Mouse (Mus musculus) forebrain, embryonic 16.5 days (tissue): ENCODE results near the gene Usp8. TPM values are rescaled to one million over a fixed set of nuclear protein-coding genes. Genes with fewer than 3 reads are reported as not detected.
A peak's percentile ranks its signal among the peaks of the same experiment; 100 is the strongest.

Source experiments
- ATAC-seq: fragments of 200-750 bp; cut with Nextera tagmentation; 2 replicates; pipeline ENCODE4 v1.8.0; 2017; ENCODE audit warnings: mild to moderate bottlenecking, moderate library complexity
- H3K27ac ChIP-seq: fragments of 300-500 bp; sonication (generic); 2 replicates; pipeline ENCODE4 v1.5.1; 2014; ENCODE audit warnings: low read length, control low read depth
- H3K27me3 ChIP-seq: fragments of 300-500 bp; sonication (generic); replicated peaks from 2 replicates; pipeline ENCODE4 v1.6.1; 2014; ENCODE audit warnings: low read length; ENCODE audit not compliant: control insufficient read depth, insufficient read depth
- H3K36me3 ChIP-seq: fragments of 300-500 bp; sonication (generic); 2 replicates; pipeline ENCODE4 v1.6.1; 2014; ENCODE audit not compliant: control insufficient read depth, insufficient read depth
- H3K4me1 ChIP-seq: fragments of 300-500 bp; sonication (generic); replicated peaks from 2 replicates; pipeline ENCODE4 v1.6.1; 2014; ENCODE audit warnings: low read length; ENCODE audit not compliant: control insufficient read depth, insufficient read depth
- H3K4me2 ChIP-seq: fragments of 300-500 bp; sonication (generic); 2 replicates; pipeline ENCODE4 v1.6.1; 2014; ENCODE audit warnings: mild to moderate bottlenecking, low read length, control low read depth
- H3K4me3 ChIP-seq: fragments of 300-500 bp; sonication (generic); replicated peaks from 2 replicates; pipeline ENCODE4 v1.5.1; 2014; ENCODE audit warnings: mild to moderate bottlenecking, low read length, control low read depth
- H3K9ac ChIP-seq: fragments of 300-500 bp; sonication (generic); replicated peaks from 2 replicates; pipeline ENCODE4 v1.6.1; 2014; ENCODE audit warnings: low read depth, low read length, control low read depth
- H3K9me3 ChIP-seq: fragments of 300-500 bp; sonication (generic); 2 replicates; pipeline ENCODE4 v1.6.1; 2016; ENCODE audit warnings: low read length; ENCODE audit not compliant: control insufficient read depth
- WGBS: fragments of 180-500 bp; shearing (Covaris S2); extraction: QIAGEN DNeasy Blood & Tissue Kit; methylation state at CpG from one replicate; pipeline ENCODE4 v1.1.7; 2014; 5-methylcytosine and 5-hydroxymethylcytosine counted together
- polyA plus RNA-seq: library from polyadenylated mRNA; unstranded; fragments of >200 nt; fragmentation: Nextera tagmentation; extraction: Ambion mirVana; gene quantifications from 2 replicates; pipeline ENCODE4 v1.2.1, GENCODE M21; 2015

The Usp8 gene
- polyA plus RNA-seq, 1 experiment from 2014 or later = 28.8 TPM

DNA sequence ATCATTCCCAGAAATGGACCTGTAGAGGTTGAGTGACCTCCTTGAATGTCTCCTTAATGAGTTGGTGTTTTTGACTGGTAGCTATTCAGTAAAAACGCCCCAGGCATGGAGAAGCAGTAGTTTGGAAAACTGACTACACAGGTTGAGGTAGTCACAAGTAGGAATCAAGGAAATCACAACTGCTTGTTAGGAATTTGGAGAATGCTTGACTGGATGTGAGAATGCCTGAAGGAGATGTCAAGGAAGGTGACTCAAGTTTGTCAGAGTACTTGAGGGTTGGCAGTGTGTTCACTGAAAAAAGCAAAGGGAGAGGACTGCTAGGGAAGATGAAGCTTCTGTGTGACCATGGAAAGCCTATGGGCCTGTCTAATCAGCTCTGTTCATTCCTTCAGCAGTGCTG is 29.8 kb upstream of the Usp8 start:
- Histone ChIP-seq H3K27me3 (no peaks in the 10 kb centered on the region), H3K9ac (no peak overlapping the region), H3K9me3 (no peaks in the 10 kb centered on the region), H3K4me3 (no peak overlapping the region), H3K4me2 (no peak overlapping the region), H3K36me3 (peaks cover 4% of the 10 kb centered on the region; the same call in 1 of the 2 replicates), H3K27ac (no peak overlapping the region), H3K4me1 (peaks cover 27% of the 10 kb centered on the region)
- WGBS = 97% methylated on average over 1 of the region's 1 CpGs
- ATAC-seq = no peak

DNA sequence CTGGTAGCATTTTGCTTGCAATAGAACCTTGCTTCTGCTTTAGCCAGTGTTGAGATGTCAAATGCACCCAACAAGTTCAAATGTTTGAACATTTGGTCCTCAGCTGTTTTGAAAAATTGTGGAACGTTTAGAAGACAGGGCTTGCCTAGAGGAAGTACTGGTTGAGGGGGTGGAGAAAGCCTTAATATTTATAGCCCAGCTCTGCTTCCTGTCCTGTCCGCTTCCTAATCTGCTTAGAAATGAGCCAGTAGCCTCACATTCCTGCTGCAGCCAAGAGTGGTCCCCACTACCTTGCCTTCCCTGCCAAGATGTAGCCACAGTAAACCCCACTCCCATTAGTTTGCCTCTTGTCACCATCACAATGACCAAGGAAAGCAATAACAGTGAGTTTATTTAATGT is 24.8 kb upstream of the Usp8 start:
- 96% methylated on average over 2 of the region's 2 CpGs for WGBS
- no peak overlapping the region for H3K4me2 ChIP-seq
- H3K27ac ChIP-seq = no peak overlapping the region
- H3K27me3 ChIP-seq = no peaks in the 10 kb centered on the region
- H3K4me3 ChIP-seq = no peak overlapping the region
- no peak overlapping the region for H3K9ac ChIP-seq
- peaks cover 2% of the 10 kb centered on the region for H3K4me1 ChIP-seq
- no peak for ATAC-seq
- H3K9me3 ChIP-seq = no peaks in the 10 kb centered on the region
- peaks cover 6% of the 10 kb centered on the region; the same call in 1 of the 2 replicates for H3K36me3 ChIP-seq

DNA sequence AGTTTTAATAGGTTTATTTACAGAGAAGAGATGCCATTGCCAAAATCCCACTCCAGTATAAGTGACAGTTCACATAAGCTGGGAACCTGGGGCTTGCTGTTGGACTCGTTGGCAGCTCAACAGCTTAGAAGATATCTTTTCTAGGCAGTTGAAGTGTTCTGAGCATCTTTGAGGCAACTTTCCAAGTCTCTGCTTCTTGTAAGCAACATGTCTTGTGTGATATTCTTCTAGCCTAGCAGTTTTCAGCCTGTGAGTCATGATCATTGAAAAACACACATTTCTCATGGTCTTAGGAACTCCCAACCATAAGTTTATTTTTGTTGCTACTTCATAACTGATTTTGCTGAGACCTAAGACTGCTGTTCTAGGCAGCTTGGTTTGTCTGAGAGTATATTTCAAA is 24.2 kb upstream of the Usp8 start:
- Histone ChIP-seq H3K27ac (no peak overlapping the region), H3K36me3 (peaks cover 6% of the 10 kb centered on the region; the same call in 1 of the 2 replicates)

GRCm38 (mm10) chr2:126691290-126691689 is 15.8 kb upstream of the Usp8 start:
- 82% methylated on average over 3 of the region's 3 CpGs for WGBS

More for the DNA sequence above, 24.2 kb upstream of the Usp8 start:
- Histone ChIP-seq H3K4me1 (no peaks in the 10 kb centered on the region), H3K4me2 (no peak overlapping the region), H3K9ac (no peak overlapping the region), H3K9me3 (no peaks in the 10 kb centered on the region), H3K4me3 (no peak overlapping the region), H3K27me3 (no peaks in the 10 kb centered on the region)
- 93% methylated on average over 1 of the region's 1 CpGs for WGBS
- ATAC-seq = no peak

DNA sequence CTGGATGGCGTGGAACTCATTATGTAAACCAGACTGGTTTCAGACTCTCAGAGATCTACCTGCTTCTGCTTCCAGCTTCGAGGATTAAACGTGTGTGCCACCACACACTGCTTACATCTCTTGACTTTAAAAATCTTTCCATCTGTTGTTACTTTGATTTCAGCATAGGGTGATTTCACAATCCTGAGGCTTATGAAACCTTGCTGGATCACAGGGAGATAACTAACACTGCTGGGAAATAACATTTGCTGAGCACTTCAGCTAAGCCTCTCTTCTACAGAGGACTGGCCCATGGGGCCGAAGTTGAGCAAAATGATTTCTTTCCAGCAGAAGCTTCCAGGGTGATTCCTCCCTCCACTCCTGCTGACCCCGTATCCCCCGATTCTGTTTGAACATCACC is 11.8 kb upstream of the Usp8 start:
- no peaks in the 10 kb centered on the region for H3K4me1 ChIP-seq
- H3K27me3 ChIP-seq = 0 out of 2 replicates have a peak, but pooled peaks cover 6% of the 10 kb centered on the region
- H3K4me2 ChIP-seq = no peak overlapping the region
- H3K9ac ChIP-seq = no peak overlapping the region
- no peaks in the 10 kb centered on the region for H3K9me3 ChIP-seq
- no peak for ATAC-seq
- 87% methylated on average over 6 of the region's 6 CpGs for WGBS
- no peaks in the 10 kb centered on the region for H3K36me3 ChIP-seq
- H3K4me3 ChIP-seq = no peak overlapping the region
- H3K27ac ChIP-seq = no peak overlapping the region

More at GRCm38 (mm10) chr2:126691290-126691689, 15.8 kb upstream of the Usp8 start:
- no peak overlapping the region for H3K27ac ChIP-seq
- no peaks in the 10 kb centered on the region for H3K9me3 ChIP-seq
- 0 out of 2 replicates have a peak, but pooled peaks cover 6% of the 10 kb centered on the region for H3K27me3 ChIP-seq
- H3K4me1 ChIP-seq = no peaks in the 10 kb centered on the region
- no peak for ATAC-seq
- no peaks in the 10 kb centered on the region for H3K36me3 ChIP-seq
- H3K4me3 ChIP-seq = no peak overlapping the region
- H3K4me2 ChIP-seq = no peak overlapping the region
- no peak overlapping the region for H3K9ac ChIP-seq

- Histone ChIP-seq H3K4me1 (peaks cover 8% of the 10 kb centered on the region), H3K4me2 (peak overlapping the region; percentile 58), H3K9ac (peak overlapping the region; percentile 78), H3K27me3 (peaks cover 8% of the 10 kb centered on the region), H3K9me3 (no peaks in the 10 kb centered on the region), H3K4me3 (peak overlapping the region; percentile 65), H3K27ac (peak overlapping the region; percentile 64), H3K36me3 (no peaks in the 10 kb centered on the region)
- under 1% methylated on average over 21 of the region's 23 CpGs for WGBS
- peak; percentile 68 for ATAC-seq
These were observed 281 bp downstream of the Usp8 start for GRCm38 (mm10) chr2:126707438-126707779.

GRCm38 (mm10) chr2:126708361-126708760 is 1.2 kb downstream of the Usp8 start:
- WGBS = 85% methylated on average over 4 of the region's 4 CpGs
- no peak for ATAC-seq
- H3K9ac ChIP-seq = no peak overlapping the region

GRCm38 (mm10) chr2:126712526-126712925 is 5.4 kb downstream of the Usp8 start:
- peaks cover 8% of the 10 kb centered on the region for H3K4me1 ChIP-seq
- no peaks in the 10 kb centered on the region for H3K27me3 ChIP-seq
- no peak overlapping the region for H3K4me2 ChIP-seq
- no peak overlapping the region for H3K9ac ChIP-seq
- no peak for ATAC-seq
- H3K36me3 ChIP-seq = no peaks in the 10 kb centered on the region
- H3K9me3 ChIP-seq = no peaks in the 10 kb centered on the region
- no peak overlapping the region for H3K4me3 ChIP-seq
- no peak overlapping the region for H3K27ac ChIP-seq
- 98% methylated on average over 5 of the region's 5 CpGs for WGBS

More at GRCm38 (mm10) chr2:126708361-126708760, 1.2 kb downstream of the Usp8 start:
- Histone ChIP-seq H3K4me3 (no peak overlapping the region), H3K27me3 (peaks cover 8% of the 10 kb centered on the region), H3K9me3 (no peaks in the 10 kb centered on the region), H3K36me3 (no peaks in the 10 kb centered on the region), H3K27ac (no peak overlapping the region), H3K4me1 (peaks cover 8% of the 10 kb centered on the region), H3K4me2 (peak overlapping the region; percentile 58)

DNA sequence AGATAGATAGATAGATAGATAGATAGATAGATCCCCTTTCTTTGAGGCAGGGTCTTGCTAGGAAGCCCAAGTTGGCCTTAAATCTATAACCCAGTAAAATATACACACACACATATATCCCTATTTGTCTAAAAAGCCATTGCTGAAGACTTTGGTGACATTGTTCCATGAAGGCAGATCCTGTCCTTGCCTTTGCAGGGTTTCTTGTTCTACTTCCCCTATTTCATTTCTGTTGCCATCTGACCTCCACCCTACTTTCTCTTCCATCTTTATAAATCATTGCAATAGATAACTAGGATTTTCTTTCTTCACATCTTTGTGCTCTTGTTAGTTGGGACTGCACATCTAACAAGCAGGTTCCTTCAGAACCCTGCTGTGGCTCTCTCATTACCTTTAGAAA is 5.8 kb downstream of the Usp8 start:
- Histone ChIP-seq H3K4me1 (peaks cover 5% of the 10 kb centered on the region), H3K27ac (no peak overlapping the region), H3K27me3 (no peaks in the 10 kb centered on the region), H3K9ac (no peak overlapping the region), H3K4me3 (no peak overlapping the region), H3K9me3 (no peaks in the 10 kb centered on the region), H3K36me3 (no peaks in the 10 kb centered on the region), H3K4me2 (no peak overlapping the region)
- no peak for ATAC-seq

DNA sequence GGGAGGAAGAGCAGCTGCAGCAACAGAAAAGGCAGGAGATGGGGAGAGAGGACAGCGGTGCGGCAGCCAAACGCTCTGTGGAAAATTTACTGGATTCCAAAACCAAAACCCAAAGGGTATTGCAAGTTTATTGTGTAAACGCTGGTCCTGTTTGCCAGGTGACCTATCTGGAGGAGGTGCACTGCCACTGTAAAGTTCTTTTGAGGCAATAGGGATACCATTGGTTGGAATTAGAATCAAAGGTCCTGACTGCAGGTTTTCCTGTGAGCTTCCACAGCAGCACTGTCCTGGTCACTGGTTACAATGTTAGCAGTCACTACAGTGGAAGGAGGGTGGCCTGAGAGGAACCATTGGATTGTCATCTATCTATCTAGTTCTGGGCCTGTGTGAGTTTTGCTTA is 22.1 kb downstream of the Usp8 start:
- Histone ChIP-seq H3K27ac (no peak overlapping the region), H3K27me3 (no peaks in the 10 kb centered on the region), H3K4me1 (no peaks in the 10 kb centered on the region), H3K4me2 (no peak overlapping the region), H3K9ac (no peak overlapping the region), H3K9me3 (no peaks in the 10 kb centered on the region), H3K36me3 (peaks cover 12% of the 10 kb centered on the region), H3K4me3 (no peak overlapping the region)
- ATAC-seq = no peak
- WGBS = 98% methylated on average over 4 of the region's 4 CpGs
